Mouse (Mus musculus) midbrain, embryonic 13.5 days (tissue): Measurements from ENCODE around the gene Treml2. TPM values are rescaled to one million over a fixed set of nuclear protein-coding genes. Genes with fewer than 3 reads are reported as not detected.
"Not testable (repeated sequence)": the region's sequence is repeated elsewhere in the genome, so short reads cannot be mapped to it uniquely, and the experiment has no call there.

Experiments
- ATAC-seq: fragments of 200-750 bp; cut with Nextera tagmentation; 2 replicates; pipeline ENCODE4 v1.8.0; 2017; ENCODE audit warnings: mild to moderate bottlenecking, moderate TSS enrichment, moderate library complexity
- H3K27ac ChIP-seq: fragments of 300-500 bp; sonication (generic); 2 replicates; pipeline ENCODE4 v1.5.1; 2015; ENCODE audit warnings: inconsistent platforms, mild to moderate bottlenecking, moderate library complexity
- H3K27me3 ChIP-seq: fragments of 300-500 bp; sonication (generic); 2 replicates; pipeline ENCODE4 v1.6.1; 2015; ENCODE audit warnings: mild to moderate bottlenecking, inconsistent platforms
- H3K36me3 ChIP-seq: fragments of 300-500 bp; sonication (generic); 2 replicates; pipeline ENCODE4 v1.6.1; 2015; ENCODE audit warnings: mild to moderate bottlenecking, inconsistent platforms
- H3K4me1 ChIP-seq: fragments of 300-500 bp; sonication (generic); replicated peaks from 2 replicates; pipeline ENCODE4 v1.6.1; 2015; ENCODE audit warnings: inconsistent platforms
- H3K4me2 ChIP-seq: fragments of 300-500 bp; sonication (generic); replicated peaks from 2 replicates; pipeline ENCODE4 v1.6.1; 2015; ENCODE audit warnings: moderate library complexity, mild to moderate bottlenecking, inconsistent platforms
- H3K4me3 ChIP-seq: fragments of 300-500 bp; sonication (generic); replicated peaks from 2 replicates; pipeline ENCODE4 v1.5.1; 2015; ENCODE audit warnings: mild to moderate bottlenecking, inconsistent platforms
- H3K9ac ChIP-seq: fragments of 300-500 bp; sonication (generic); replicated peaks from 2 replicates; pipeline ENCODE4 v1.6.1; 2015; ENCODE audit warnings: mild to moderate bottlenecking, inconsistent platforms
- H3K9me3 ChIP-seq: fragments of 300-500 bp; sonication (generic); 2 replicates; pipeline ENCODE4 v1.6.1; 2016; ENCODE audit warnings: mild to moderate bottlenecking, inconsistent platforms
- WGBS: fragments of 180-500 bp; shearing (Covaris S2); methylation state at CpG from one replicate; pipeline ENCODE4 v1.1.7; 2015; 5-methylcytosine and 5-hydroxymethylcytosine counted together
- polyA plus RNA-seq: library from polyadenylated mRNA; unstranded; fragments of >200 nt; fragmentation: Nextera tagmentation; extraction: Ambion mirVana; gene quantifications from 2 replicates; pipeline ENCODE4 v1.2.1, GENCODE M21; 2015

The Treml2 gene
- polyA plus RNA-seq, 1 experiment from 2014 or later, result 0.08 TPM

GRCm38 (mm10) chr17:48334186-48334585, 34.9 kb downstream of the Treml2 start:
- Histone ChIP-seq H3K27me3 (no peaks in the 10 kb centered on the region), H3K4me1 (no peaks in the 10 kb centered on the region), H3K36me3 (no peaks in the 10 kb centered on the region), H3K9ac (no peak overlapping the region), H3K4me2 (no peak overlapping the region), H3K27ac (no peak overlapping the region), H3K9me3 (no peaks in the 10 kb centered on the region), H3K4me3 (no peak overlapping the region)
- 85% methylated on average over 4 of the region's 4 CpGs for WGBS
- ATAC-seq, result no peak

- no peaks in the 10 kb centered on the region for H3K9me3 ChIP-seq
- H3K4me1 ChIP-seq, result no peaks in the 10 kb centered on the region
- ATAC-seq, result no peak
- H3K27ac ChIP-seq, result no peak overlapping the region
- H3K4me3 ChIP-seq, result no peak overlapping the region
- H3K27me3 ChIP-seq, result no peaks in the 10 kb centered on the region
- H3K4me2 ChIP-seq, result no peak overlapping the region
- no peaks in the 10 kb centered on the region for H3K36me3 ChIP-seq
- 6% methylated on average over 6 of the region's 6 CpGs for WGBS
- H3K9ac ChIP-seq, result no peak overlapping the region
Observed at GRCm38 (mm10) chr17:48336857-48337256, 37.6 kb downstream of the Treml2 start.

- H3K36me3 ChIP-seq, result no peaks in the 10 kb centered on the region
- 95% methylated on average over 1 of the region's 1 CpGs for WGBS
- no peak overlapping the region for H3K27ac ChIP-seq
- H3K9ac ChIP-seq, result no peak overlapping the region
- no peak overlapping the region for H3K4me3 ChIP-seq
- no peak for ATAC-seq
- H3K27me3 ChIP-seq, result no peaks in the 10 kb centered on the region
- no peaks in the 10 kb centered on the region for H3K4me1 ChIP-seq
- no peak overlapping the region for H3K4me2 ChIP-seq
- no peaks in the 10 kb centered on the region for H3K9me3 ChIP-seq
Observed at GRCm38 (mm10) chr17:48340267-48340666, 41.0 kb downstream of the Treml2 start.

- no peak for ATAC-seq
- Histone ChIP-seq H3K36me3 (no peaks in the 10 kb centered on the region), H3K4me1 (no peaks in the 10 kb centered on the region), H3K4me3 (no peak overlapping the region), H3K27me3 (no peaks in the 10 kb centered on the region), H3K4me2 (no peak overlapping the region), H3K9ac (no peak overlapping the region), H3K9me3 (no peaks in the 10 kb centered on the region), H3K27ac (no peak overlapping the region)
- WGBS, result 79% methylated on average over 3 of the region's 3 CpGs
Observed at GRCm38 (mm10) chr17:48341947-48342346, 42.6 kb downstream of the Treml2 start.

- Histone ChIP-seq H3K36me3 (no peaks in the 10 kb centered on the region), H3K4me1 (no peaks in the 10 kb centered on the region), H3K27me3 (no peaks in the 10 kb centered on the region), H3K9ac (no peak overlapping the region), H3K27ac (no peak overlapping the region), H3K4me2 (no peak overlapping the region), H3K4me3 (no peak overlapping the region), H3K9me3 (no peaks in the 10 kb centered on the region)
- ATAC-seq, result no peak
- 89% methylated on average over 2 of the region's 2 CpGs for WGBS
Observed at GRCm38 (mm10) chr17:48343065-48343464, 43.8 kb downstream of the Treml2 start.

- Histone ChIP-seq H3K9ac (no peak overlapping the region), H3K36me3 (no peaks in the 10 kb centered on the region), H3K4me2 (no peak overlapping the region), H3K27me3 (no peaks in the 10 kb centered on the region), H3K9me3 (no peaks in the 10 kb centered on the region), H3K4me3 (no peak overlapping the region), H3K27ac (no peak overlapping the region), H3K4me1 (no peaks in the 10 kb centered on the region)
- no peak for ATAC-seq
- WGBS, result 82% methylated on average over 4 of the region's 4 CpGs
Observed at GRCm38 (mm10) chr17:48345824-48346223, 46.5 kb downstream of the Treml2 start.

GRCm38 (mm10) chr17:48346231-48346630, 46.9 kb downstream of the Treml2 start, which contains the start of gene Trem2:
Gene Trem2 (plus strand): TSS chr17:48346401.
- Histone ChIP-seq H3K36me3 (no peaks in the 10 kb centered on the region), H3K9me3 (no peaks in the 10 kb centered on the region), H3K4me1 (no peaks in the 10 kb centered on the region), H3K4me2 (no peak within 1 kb of the TSS), H3K4me3 (no peak within 1 kb of the TSS), H3K9ac (no peak within 1 kb of the TSS), H3K27me3 (no peaks in the 10 kb centered on the region), H3K27ac (no peak within 1 kb of the TSS)
- ATAC-seq, result no peak
- 89% methylated on average over 5 of the region's 5 CpGs for WGBS

GRCm38 (mm10) chr17:48346834-48347233, 47.5 kb downstream of the Treml2 start:
- Histone ChIP-seq H3K9me3 (no peaks in the 10 kb centered on the region), H3K4me3 (no peak overlapping the region), H3K4me2 (no peak overlapping the region), H3K27me3 (no peaks in the 10 kb centered on the region), H3K9ac (no peak overlapping the region), H3K27ac (no peak overlapping the region), H3K36me3 (no peaks in the 10 kb centered on the region), H3K4me1 (no peaks in the 10 kb centered on the region)
- ATAC-seq, result no peak
- WGBS, result 63% methylated on average over 4 of the region's 4 CpGs

- Histone ChIP-seq H3K4me2 (no peak overlapping the region), H3K4me3 (no peak overlapping the region), H3K4me1 (no peaks in the 10 kb centered on the region), H3K27ac (no peak overlapping the region), H3K36me3 (no peaks in the 10 kb centered on the region), H3K9ac (no peak overlapping the region), H3K9me3 (no peaks in the 10 kb centered on the region), H3K27me3 (no peaks in the 10 kb centered on the region)
- no peak for ATAC-seq
- 87% methylated on average over 2 of the region's 2 CpGs for WGBS
Observed at GRCm38 (mm10) chr17:48347287-48347686, 48.0 kb downstream of the Treml2 start.

- no peaks in the 10 kb centered on the region for H3K36me3 ChIP-seq
- no peak overlapping the region for H3K4me2 ChIP-seq
- whole genome bisulfite sequencing, result 77% methylated on average over 5 of the region's 5 CpGs
- no peaks in the 10 kb centered on the region for H3K4me1 ChIP-seq
- no peak overlapping the region for H3K4me3 ChIP-seq
- H3K9me3 ChIP-seq, result no peaks in the 10 kb centered on the region
- H3K9ac ChIP-seq, result no peak overlapping the region
- no peak for ATAC-seq
- H3K27ac ChIP-seq, result no peak overlapping the region
- no peaks in the 10 kb centered on the region for H3K27me3 ChIP-seq
Observed at GRCm38 (mm10) chr17:48350681-48351193, 51.4 kb downstream of the Treml2 start.

- not testable (repeated sequence) for H3K4me3 ChIP-seq, H3K9ac ChIP-seq, H3K27me3 ChIP-seq, H3K4me2 ChIP-seq, H3K27ac ChIP-seq, H3K4me1 ChIP-seq, H3K36me3 ChIP-seq, H3K9me3 ChIP-seq, ATAC-seq
- 65% methylated on average over 7 of the region's 7 CpGs for WGBS
Observed at GRCm38 (mm10) chr17:48352976-48353375, 53.7 kb downstream of the Treml2 start.

- H3K36me3 ChIP-seq, result no peaks in the 10 kb centered on the region
- no peak overlapping the region for H3K4me3 ChIP-seq
- H3K9me3 ChIP-seq, result no peaks in the 10 kb centered on the region
- 85% methylated on average over 3 of the region's 3 CpGs for whole genome bisulfite sequencing
- no peak overlapping the region for H3K27ac ChIP-seq
- H3K4me2 ChIP-seq, result no peak overlapping the region
- no peak overlapping the region for H3K9ac ChIP-seq
- H3K4me1 ChIP-seq, result no peaks in the 10 kb centered on the region
- H3K27me3 ChIP-seq, result no peaks in the 10 kb centered on the region
- no peak for ATAC-seq
Observed at GRCm38 (mm10) chr17:48355822-48356221, 56.5 kb downstream of the Treml2 start.

GRCm38 (mm10) chr17:48357892-48358291, 58.6 kb downstream of the Treml2 start:
- Histone ChIP-seq H3K4me1 (no peaks in the 10 kb centered on the region), H3K4me3 (no peak overlapping the region), H3K9ac (no peak overlapping the region), H3K36me3 (no peaks in the 10 kb centered on the region), H3K27ac (no peak overlapping the region), H3K4me2 (no peak overlapping the region), H3K9me3 (no peaks in the 10 kb centered on the region), H3K27me3 (no peaks in the 10 kb centered on the region)
- 43% methylated on average over 2 of the region's 2 CpGs for WGBS
- ATAC-seq, result no peak
